Mouse (Mus musculus) heart, embryonic 15.5 days (tissue): Measurements from ENCODE around the gene Pheta1. TPM values are rescaled to one million over a fixed set of nuclear protein-coding genes. Genes with fewer than 3 reads are reported as not detected.
"Not testable (repeated sequence)": the region's sequence is repeated elsewhere in the genome, so short reads cannot be mapped to it uniquely, and the experiment has no call there.

Source experiments
- ATAC-seq: fragments of 200-750 bp; cut with Nextera tagmentation; replicated peaks from 2 replicates; pipeline ENCODE4 v1.8.0; 2017; ENCODE audit warnings: low read depth, moderate TSS enrichment; ENCODE audit not compliant: insufficient number of reproducible peaks, insufficient read depth, low FRiP score
- H3K27ac ChIP-seq: fragments of 300-500 bp; sonication (generic); 2 replicates; pipeline ENCODE4 v1.5.1; 2015; ENCODE audit warnings: mild to moderate bottlenecking, inconsistent platforms
- H3K27me3 ChIP-seq: fragments of 300-500 bp; sonication (generic); 2 replicates; pipeline ENCODE4 v1.6.1; 2015; ENCODE audit warnings: inconsistent platforms
- H3K36me3 ChIP-seq: fragments of 300-500 bp; sonication (generic); 2 replicates; pipeline ENCODE4 v1.6.1; 2015; ENCODE audit warnings: mild to moderate bottlenecking, inconsistent platforms
- H3K4me1 ChIP-seq: fragments of 300-500 bp; sonication (generic); replicated peaks from 2 replicates; pipeline ENCODE4 v1.6.1; 2015; ENCODE audit warnings: inconsistent platforms
- H3K4me2 ChIP-seq: fragments of 300-500 bp; sonication (generic); 2 replicates; pipeline ENCODE4 v1.6.1; 2015; ENCODE audit warnings: inconsistent platforms, mild to moderate bottlenecking, moderate library complexity
- H3K4me3 ChIP-seq: fragments of 300-500 bp; sonication (generic); 2 replicates; pipeline ENCODE4 v1.5.1; 2015; ENCODE audit warnings: mild to moderate bottlenecking, inconsistent platforms
- H3K9ac ChIP-seq: fragments of 300-500 bp; sonication (generic); 2 replicates; pipeline ENCODE4 v1.6.1; 2015; ENCODE audit warnings: mild to moderate bottlenecking, inconsistent platforms
- H3K9me3 ChIP-seq: fragments of 300-500 bp; sonication (generic); replicated peaks from 2 replicates; pipeline ENCODE4 v1.6.1; 2016; ENCODE audit warnings: inconsistent platforms
- WGBS: fragments of 180-500 bp; shearing (Covaris S2); methylation state at CpG from one replicate; pipeline ENCODE4 v1.1.7; 2015; ENCODE audit warnings: mixed read lengths; 5-methylcytosine and 5-hydroxymethylcytosine counted together
- polyA plus RNA-seq: library from polyadenylated mRNA; unstranded; fragments of >200 nt; fragmentation: Nextera tagmentation; extraction: Ambion mirVana; gene quantifications from 2 replicates; pipeline ENCODE4 v1.2.1, GENCODE M21; 2015

Pheta1 gene
- polyA plus RNA-seq, 1 experiment from 2014 or later: 15.1 TPM

- not testable (repeated sequence) for ATAC-seq
- peaks cover 13% of the 10 kb centered on the region; the same call in 1 of the 2 replicates for H3K27me3 ChIP-seq
These were observed 1.5 kb upstream of the Pheta1 start for GRCm38 (mm10) chr5:121847269-121847668.

GRCm38 (mm10) chr5:121848035-121848519, 707 bp upstream of the Pheta1 start:
- WGBS: under 1% methylated on average over 17 of the region's 17 CpGs
- H3K4me1 ChIP-seq: peaks cover 45% of the 10 kb centered on the region
- peak; percentile 32; the same call in 1 of the 2 replicates for ATAC-seq

More at GRCm38 (mm10) chr5:121847269-121847668, 1.5 kb upstream of the Pheta1 start:
- not testable (repeated sequence) for H3K4me3 ChIP-seq, H3K27ac ChIP-seq, H3K9ac ChIP-seq, H3K9me3 ChIP-seq, H3K4me2 ChIP-seq, H3K36me3 ChIP-seq
- 76% methylated on average over 3 of the region's 3 CpGs for WGBS
- peaks cover 49% of the 10 kb centered on the region for H3K4me1 ChIP-seq

GRCm38 (mm10) chr5:121849478-121850349, 930 bp downstream of the Pheta1 start:
- Histone ChIP-seq H3K4me3 (peak overlapping the region; percentile 89), H3K9me3 (no peaks in the 10 kb centered on the region), H3K4me1 (peaks cover 50% of the 10 kb centered on the region), H3K4me2 (peak overlapping the region; percentile 78), H3K27ac (peak overlapping the region; percentile 6; the same call in 1 of the 2 replicates), H3K36me3 (peaks cover 18% of the 10 kb centered on the region; the same call in 1 of the 2 replicates), H3K9ac (peak overlapping the region; percentile 78), H3K27me3 (no peaks in the 10 kb centered on the region)
- WGBS: 41% methylated on average over 20 of the region's 20 CpGs
- ATAC-seq: no peak

More at GRCm38 (mm10) chr5:121848035-121848519, 707 bp upstream of the Pheta1 start:
- H3K9me3 ChIP-seq: no peaks in the 10 kb centered on the region
- peak overlapping the region; percentile 78 for H3K4me2 ChIP-seq
- H3K27me3 ChIP-seq: peaks cover 11% of the 10 kb centered on the region; the same call in 1 of the 2 replicates
- H3K4me3 ChIP-seq: peak overlapping the region; percentile 89
- peak overlapping the region; percentile 78 for H3K9ac ChIP-seq
- H3K36me3 ChIP-seq: peaks cover 10% of the 10 kb centered on the region; the same call in 1 of the 2 replicates
- peak overlapping the region; percentile 90 for H3K27ac ChIP-seq

- no peak overlapping the region for H3K9ac ChIP-seq
- no peaks in the 10 kb centered on the region for H3K27me3 ChIP-seq
- peaks cover 18% of the 10 kb centered on the region; the same call in 1 of the 2 replicates for H3K36me3 ChIP-seq
- H3K4me3 ChIP-seq: no peak overlapping the region
- H3K9me3 ChIP-seq: no peaks in the 10 kb centered on the region
- peaks cover 50% of the 10 kb centered on the region for H3K4me1 ChIP-seq
- no peak overlapping the region for H3K4me2 ChIP-seq
- 0 out of 2 replicates have a peak overlapping the region, but pooled peaks have one; percentile 17 for H3K27ac ChIP-seq
- ATAC-seq: no peak
- 80% methylated on average over 9 of the region's 9 CpGs for WGBS
These were observed 4.7 kb downstream of the Pheta1 start for GRCm38 (mm10) chr5:121853368-121854051.

GRCm38 (mm10) chr5:121854768-121855167, 6.0 kb downstream of the Pheta1 start:
- no peaks in the 10 kb centered on the region for H3K9me3 ChIP-seq
- peaks cover 18% of the 10 kb centered on the region; the same call in 1 of the 2 replicates for H3K36me3 ChIP-seq
- no peak overlapping the region for H3K4me3 ChIP-seq
- H3K4me1 ChIP-seq: peaks cover 45% of the 10 kb centered on the region
- no peak for ATAC-seq
- no peak overlapping the region for H3K4me2 ChIP-seq
- H3K9ac ChIP-seq: no peak overlapping the region
- H3K27ac ChIP-seq: no peak overlapping the region
- no peaks in the 10 kb centered on the region for H3K27me3 ChIP-seq
- 70% methylated on average over 10 of the region's 10 CpGs for WGBS

- Histone ChIP-seq H3K4me2 (no peak overlapping the region), H3K4me3 (no peak overlapping the region), H3K27ac (no peak overlapping the region), H3K4me1 (peaks cover 25% of the 10 kb centered on the region), H3K9ac (no peak overlapping the region), H3K9me3 (no peaks in the 10 kb centered on the region; the same call in 1 of the 2 replicates), H3K36me3 (peaks cover 25% of the 10 kb centered on the region; the same call in 1 of the 2 replicates), H3K27me3 (no peaks in the 10 kb centered on the region)
- WGBS: 69% methylated on average over 11 of the region's 11 CpGs
- ATAC-seq: no peak; the same call in 1 of the 2 replicates
These were observed 8.0 kb downstream of the Pheta1 start for GRCm38 (mm10) chr5:121856740-121857139.

- 85% methylated on average over 12 of the region's 12 CpGs for WGBS
- H3K4me3 ChIP-seq: no peak overlapping the region
These were observed 9.6 kb downstream of the Pheta1 start for GRCm38 (mm10) chr5:121858427-121858826.

GRCm38 (mm10) chr5:121861964-121862363, 13.2 kb downstream of the Pheta1 start:
- Histone ChIP-seq H3K4me1 (peaks cover under 1% of the 10 kb centered on the region; the same call in 1 of the 2 replicates), H3K27ac (no peak overlapping the region), H3K36me3 (peaks cover 7% of the 10 kb centered on the region; the same call in 1 of the 2 replicates), H3K9ac (no peak overlapping the region), H3K4me3 (no peak overlapping the region), H3K27me3 (no peaks in the 10 kb centered on the region), H3K4me2 (no peak overlapping the region), H3K9me3 (no peaks in the 10 kb centered on the region; the same call in 1 of the 2 replicates)
- no peak for ATAC-seq
- WGBS: 46% methylated on average over 5 of the region's 5 CpGs

More at GRCm38 (mm10) chr5:121858427-121858826, 9.6 kb downstream of the Pheta1 start:
- Histone ChIP-seq H3K27me3 (no peaks in the 10 kb centered on the region), H3K4me2 (no peak overlapping the region), H3K9me3 (no peaks in the 10 kb centered on the region; the same call in 1 of the 2 replicates), H3K36me3 (peaks cover 12% of the 10 kb centered on the region; the same call in 1 of the 2 replicates), H3K4me1 (peaks cover 17% of the 10 kb centered on the region), H3K27ac (no peak overlapping the region), H3K9ac (no peak overlapping the region)
- no peak for ATAC-seq

- Histone ChIP-seq H3K27ac (no peak overlapping the region), H3K4me1 (no peaks in the 10 kb centered on the region; the same call in 1 of the 2 replicates), H3K9me3 (no peaks in the 10 kb centered on the region; the same call in 1 of the 2 replicates), H3K27me3 (no peaks in the 10 kb centered on the region), H3K4me3 (no peak overlapping the region), H3K36me3 (peaks cover 7% of the 10 kb centered on the region; the same call in 1 of the 2 replicates), H3K4me2 (0 out of 2 replicates have a peak overlapping the region, but pooled peaks have one; percentile 25), H3K9ac (no peak overlapping the region)
- ATAC-seq: no peak
- 16% methylated on average over 6 of the region's 11 CpGs for WGBS
These were observed 15.5 kb downstream of the Pheta1 start for GRCm38 (mm10) chr5:121864330-121864729.

- no peak overlapping the region for H3K27ac ChIP-seq
- ATAC-seq: no peak
- WGBS: 66% methylated on average over 5 of the region's 5 CpGs
- no peak overlapping the region for H3K4me3 ChIP-seq
- H3K36me3 ChIP-seq: no peaks in the 10 kb centered on the region
- no peaks in the 10 kb centered on the region; the same call in 1 of the 2 replicates for H3K4me1 ChIP-seq
- no peak overlapping the region for H3K4me2 ChIP-seq
- no peaks in the 10 kb centered on the region for H3K9me3 ChIP-seq
- no peak overlapping the region for H3K9ac ChIP-seq
- H3K27me3 ChIP-seq: no peaks in the 10 kb centered on the region
These were observed 19.2 kb downstream of the Pheta1 start for GRCm38 (mm10) chr5:121867963-121868362.
